Mouse (Mus musculus) testis, adult 2 months (tissue): ENCODE measurements around the gene Pam16.

ENCODE experiments used
- CTCF ChIP-seq: fragments of 200-500 bp; IDR thresholded peaks from 2 replicates; pipeline ENCODE4 v1.5.1; 2012; ENCODE audit warnings: low read depth, mild to moderate bottlenecking, inconsistent platforms, low read length, moderate library complexity; ENCODE audit not compliant: control insufficient read depth, insufficient read depth, insufficient replicate concordance
- POLR2A ChIP-seq: fragments of 200-500 bp; IDR thresholded peaks from 2 replicates; pipeline ENCODE4 v1.6.1; 2012; ENCODE audit warnings: low read depth, mild to moderate bottlenecking, inconsistent platforms, low read length, moderate library complexity; ENCODE audit not compliant: control insufficient read depth

GRCm38 (mm10) chr16:4596836-4597235 lies 28.0 kb downstream of the Pam16 start:
- TF ChIP-seq CTCF, result no peak
- TF ChIP-seq POLR2A, result no peak
